Mouse (Mus musculus) limb, embryonic 13.5 days (tissue): Measurements from ENCODE around the gene Ercc6l2. TPM values are rescaled to one million over a fixed set of nuclear protein-coding genes. Genes with fewer than 3 reads are reported as not detected.
"Not testable (repeated sequence)": the region's sequence is repeated elsewhere in the genome, so short reads cannot be mapped to it uniquely, and the experiment has no call there.

Experiments
- ATAC-seq: fragments of 200-750 bp; cut with Nextera tagmentation; 2 replicates; pipeline ENCODE4 v1.8.0; 2017; ENCODE audit warnings: low read depth, moderate number of reproducible peaks, moderate TSS enrichment; ENCODE audit not compliant: low FRiP score
- H3K27ac ChIP-seq: fragments of 300-500 bp; sonication (generic); 2 replicates; pipeline ENCODE4 v1.5.1; 2015; ENCODE audit warnings: inconsistent platforms, mild to moderate bottlenecking, moderate library complexity
- H3K27me3 ChIP-seq: fragments of 300-500 bp; sonication (generic); 2 replicates; pipeline ENCODE4 v1.6.1; 2015; ENCODE audit warnings: mild to moderate bottlenecking, inconsistent platforms
- H3K36me3 ChIP-seq: fragments of 300-500 bp; sonication (generic); 2 replicates; pipeline ENCODE4 v1.6.1; 2015; ENCODE audit warnings: inconsistent platforms, mild to moderate bottlenecking, moderate library complexity
- H3K4me1 ChIP-seq: fragments of 300-500 bp; sonication (generic); 2 replicates; pipeline ENCODE4 v1.6.1; 2015; ENCODE audit warnings: inconsistent platforms
- H3K4me2 ChIP-seq: fragments of 300-500 bp; sonication (generic); replicated peaks from 2 replicates; pipeline ENCODE4 v1.6.1; 2015; ENCODE audit warnings: inconsistent platforms, mild to moderate bottlenecking, moderate library complexity
- H3K4me3 ChIP-seq: fragments of 300-500 bp; sonication (generic); 2 replicates; pipeline ENCODE4 v1.5.1; 2015; ENCODE audit warnings: moderate library complexity, mild to moderate bottlenecking, inconsistent platforms
- H3K9ac ChIP-seq: fragments of 300-500 bp; sonication (generic); 2 replicates; pipeline ENCODE4 v1.6.1; 2015; ENCODE audit warnings: mild to moderate bottlenecking, inconsistent platforms
- H3K9me3 ChIP-seq: fragments of 300-500 bp; sonication (generic); 2 replicates; pipeline ENCODE4 v1.6.1; 2016; ENCODE audit warnings: inconsistent platforms
- WGBS: fragments of 180-500 bp; shearing (Covaris S2); methylation state at CpG from one replicate; pipeline ENCODE4 v1.1.7; 2015; 5-methylcytosine and 5-hydroxymethylcytosine counted together
- polyA plus RNA-seq: library from polyadenylated mRNA; unstranded; fragments of >200 nt; fragmentation: Nextera tagmentation; extraction: Ambion mirVana; gene quantifications from 2 replicates; pipeline ENCODE4 v1.2.1, GENCODE M21; 2015

The Ercc6l2 gene
- polyA plus RNA-seq, 1 experiment from 2014 or later, result 28.1 TPM

DNA sequence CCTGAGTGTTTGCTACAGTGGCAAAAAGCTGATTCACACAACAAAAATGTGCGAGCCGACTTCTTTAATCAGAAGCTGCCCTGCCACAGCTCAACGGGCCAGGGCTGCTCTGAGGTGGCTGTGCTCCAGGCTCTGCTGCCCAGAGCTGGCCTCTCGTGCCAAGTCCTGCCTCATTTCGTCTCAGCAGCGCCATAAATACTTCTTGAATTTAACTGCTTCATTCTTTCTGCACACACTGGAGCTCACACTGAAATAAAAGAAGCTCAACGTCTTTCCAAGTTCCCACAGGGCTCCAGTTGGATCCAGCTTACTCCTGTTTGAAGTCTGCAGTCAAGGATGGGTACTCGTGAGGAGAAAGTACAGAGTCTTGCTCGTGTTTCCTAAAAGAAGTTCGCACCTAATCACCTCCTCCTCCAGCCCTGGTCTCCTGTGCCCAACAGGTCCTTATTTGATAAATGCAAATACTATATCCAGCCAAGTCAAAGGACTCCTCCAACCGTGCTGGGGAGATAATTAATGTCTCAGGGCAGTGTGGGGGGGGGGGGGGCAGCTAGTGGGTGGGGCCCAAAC is 102.2 kb downstream of the Ercc6l2 start:
- H3K4me2 ChIP-seq, result peak overlapping the region; percentile 56
- peak overlapping the region; percentile 97 for H3K27ac ChIP-seq
- peak; percentile 79 for ATAC-seq
- no peaks in the 10 kb centered on the region; the same call in 1 of the 2 replicates for H3K36me3 ChIP-seq
- no peaks in the 10 kb centered on the region for H3K27me3 ChIP-seq
- no peak overlapping the region for H3K9ac ChIP-seq
- 8% methylated on average over 11 of the region's 11 CpGs for WGBS
- no peak overlapping the region for H3K4me3 ChIP-seq
- H3K4me1 ChIP-seq, result peaks cover 62% of the 10 kb centered on the region
- peaks cover 9% of the 10 kb centered on the region; the same call in 1 of the 2 replicates for H3K9me3 ChIP-seq

DNA sequence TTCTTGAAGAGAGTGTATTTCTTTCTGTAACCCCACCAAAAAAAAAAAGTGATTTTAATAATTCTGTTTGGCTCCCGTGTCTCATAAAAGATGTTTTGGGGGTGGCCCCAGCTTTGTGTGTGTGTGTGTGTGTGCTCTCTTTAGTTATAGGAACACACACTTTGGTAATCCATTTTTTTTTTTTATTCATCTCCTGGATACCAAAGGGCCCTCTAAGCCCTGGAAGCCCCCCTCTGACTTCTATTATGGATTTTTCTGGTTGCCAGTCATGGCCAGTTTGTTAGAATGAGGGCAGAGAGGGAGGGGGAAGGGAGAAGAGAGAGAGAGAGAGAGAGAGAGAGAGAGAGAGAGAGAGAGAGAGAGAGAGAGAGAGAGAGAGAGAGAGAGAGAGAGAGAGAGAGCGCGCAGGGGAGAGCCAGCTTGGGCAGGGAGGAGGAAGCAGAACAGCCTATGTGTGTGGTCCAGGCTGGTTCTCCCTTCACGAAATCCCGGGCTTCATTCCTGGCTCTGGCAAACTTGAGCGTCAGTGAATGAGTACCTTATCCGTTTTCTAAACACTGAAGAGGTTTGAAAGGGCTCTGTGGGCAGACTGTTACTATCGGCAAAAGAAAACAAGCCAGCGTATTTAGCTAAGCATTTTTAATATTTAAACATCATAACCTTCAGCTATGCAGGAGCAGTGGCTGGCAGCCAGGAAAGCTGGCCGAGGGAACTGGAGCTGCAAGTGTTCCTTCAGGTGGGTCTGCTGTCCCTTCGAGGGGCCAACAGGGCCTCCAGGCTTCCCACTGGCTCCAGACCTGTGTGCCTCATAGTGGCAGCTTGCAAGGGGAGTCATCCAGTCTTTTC is 103.0 kb downstream of the Ercc6l2 start:
- Histone ChIP-seq H3K4me2 (peak overlapping the region; percentile 56), H3K27me3 (no peaks in the 10 kb centered on the region), H3K9me3 (peaks cover 9% of the 10 kb centered on the region; the same call in 1 of the 2 replicates), H3K9ac (peak overlapping the region; percentile 39; the same call in 1 of the 2 replicates), H3K4me3 (peak overlapping the region; percentile 11; the same call in 1 of the 2 replicates), H3K27ac (peak overlapping the region; percentile 97), H3K4me1 (peaks cover 62% of the 10 kb centered on the region), H3K36me3 (no peaks in the 10 kb centered on the region; the same call in 1 of the 2 replicates)
- WGBS, result 6% methylated on average over 11 of the region's 11 CpGs
- ATAC-seq, result peak; percentile 70

DNA sequence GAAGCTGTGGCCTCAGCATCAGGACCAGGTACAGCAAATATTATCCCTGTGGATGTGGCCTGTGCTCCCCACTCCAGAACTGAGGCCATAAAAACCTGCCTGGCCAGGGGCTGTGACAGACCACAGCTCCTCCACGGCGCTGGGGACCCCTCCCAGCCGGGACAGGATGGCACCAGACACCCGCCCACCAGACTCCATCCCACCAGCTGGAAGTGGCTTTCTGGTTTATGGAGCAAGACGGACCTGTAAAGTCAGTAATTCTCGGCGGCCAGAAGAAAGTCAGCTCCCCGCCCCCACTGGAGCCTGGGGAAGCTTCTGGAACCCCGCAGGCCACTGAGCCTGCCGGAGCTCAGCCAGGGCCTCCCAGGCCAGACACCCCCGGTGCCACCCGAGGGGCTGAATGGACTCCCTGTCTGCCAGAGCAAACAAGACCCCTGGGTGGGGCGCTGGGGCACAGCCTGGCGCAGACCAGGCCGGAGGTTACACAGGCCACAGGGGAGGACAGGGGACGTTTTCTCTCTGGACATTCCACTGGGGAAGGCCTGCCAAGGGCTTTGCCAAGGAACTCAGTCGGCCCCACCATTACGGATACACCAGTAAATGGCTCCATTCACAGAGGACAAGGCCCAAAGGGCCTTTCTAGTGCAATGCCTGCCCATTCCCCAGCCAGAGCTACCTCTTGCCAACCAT is 103.8 kb downstream of the Ercc6l2 start:
- H3K9ac ChIP-seq, result peak overlapping the region; percentile 39; the same call in 1 of the 2 replicates
- H3K4me2 ChIP-seq, result peak overlapping the region; percentile 56
- peaks cover 62% of the 10 kb centered on the region for H3K4me1 ChIP-seq
- H3K36me3 ChIP-seq, result no peaks in the 10 kb centered on the region; the same call in 1 of the 2 replicates
- peaks cover 9% of the 10 kb centered on the region; the same call in 1 of the 2 replicates for H3K9me3 ChIP-seq
- no peaks in the 10 kb centered on the region for H3K27me3 ChIP-seq
- peak overlapping the region; percentile 97 for H3K27ac ChIP-seq
- H3K4me3 ChIP-seq, result peak overlapping the region; percentile 11; the same call in 1 of the 2 replicates
- ATAC-seq, result peak; percentile 64
- WGBS, result 17% methylated on average over 18 of the region's 18 CpGs

DNA sequence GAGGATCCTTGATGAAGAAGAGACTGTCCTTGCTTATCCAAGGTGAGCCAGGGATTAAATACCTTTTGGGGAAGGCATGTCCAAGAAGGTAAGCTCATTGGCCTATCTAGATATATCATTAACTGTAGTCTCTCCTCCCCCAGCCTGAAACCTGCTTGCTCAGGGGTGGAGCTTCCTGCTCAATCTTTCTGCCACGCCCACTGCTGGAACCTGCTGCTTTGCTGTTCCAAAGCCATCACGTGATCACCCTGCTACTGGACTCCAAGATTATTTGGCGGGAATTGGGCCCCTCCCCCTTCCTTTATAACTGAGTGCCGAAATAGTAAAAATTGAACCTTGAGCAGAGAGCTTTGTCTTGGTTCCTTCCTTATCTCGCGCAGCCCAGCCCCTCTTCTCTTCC is 109.0 kb downstream of the Ercc6l2 start:
- H3K4me3 ChIP-seq, H3K4me2 ChIP-seq, H3K27ac ChIP-seq, H3K9me3 ChIP-seq, H3K36me3 ChIP-seq, H3K27me3 ChIP-seq, H3K9ac ChIP-seq, ATAC-seq: not testable (repeated sequence)
- WGBS, result 61% methylated on average over 5 of the region's 6 CpGs
- H3K4me1 ChIP-seq, result peaks cover 30% of the 10 kb centered on the region

DNA sequence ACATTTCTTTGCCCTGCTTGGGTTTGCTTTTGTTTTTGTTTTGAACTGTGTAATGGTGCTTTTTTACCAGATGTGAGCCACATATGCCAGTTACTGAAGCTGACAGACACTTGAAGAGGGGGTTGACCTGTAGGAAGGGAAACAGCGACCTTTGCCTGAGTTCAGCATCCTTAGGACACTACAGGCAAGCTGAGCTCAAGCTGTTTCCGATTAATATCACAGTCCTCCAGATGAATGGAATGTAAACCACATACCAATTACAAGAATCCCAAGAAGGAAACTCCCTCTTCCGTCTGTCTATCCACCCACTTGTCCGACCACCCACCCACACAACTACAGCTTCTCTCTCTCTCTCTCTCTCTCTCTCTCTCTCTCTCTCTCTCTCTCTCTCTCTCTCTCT is 112.3 kb downstream of the Ercc6l2 start:
- Histone ChIP-seq H3K27me3 (no peaks in the 10 kb centered on the region), H3K4me1 (peaks cover 23% of the 10 kb centered on the region), H3K27ac (no peak overlapping the region), H3K4me2 (no peak overlapping the region), H3K4me3 (no peak overlapping the region), H3K9me3 (no peaks in the 10 kb centered on the region), H3K36me3 (no peaks in the 10 kb centered on the region), H3K9ac (no peak overlapping the region)
- whole genome bisulfite sequencing, result 28% methylated on average over 4 of the region's 4 CpGs
- no peak for ATAC-seq

DNA sequence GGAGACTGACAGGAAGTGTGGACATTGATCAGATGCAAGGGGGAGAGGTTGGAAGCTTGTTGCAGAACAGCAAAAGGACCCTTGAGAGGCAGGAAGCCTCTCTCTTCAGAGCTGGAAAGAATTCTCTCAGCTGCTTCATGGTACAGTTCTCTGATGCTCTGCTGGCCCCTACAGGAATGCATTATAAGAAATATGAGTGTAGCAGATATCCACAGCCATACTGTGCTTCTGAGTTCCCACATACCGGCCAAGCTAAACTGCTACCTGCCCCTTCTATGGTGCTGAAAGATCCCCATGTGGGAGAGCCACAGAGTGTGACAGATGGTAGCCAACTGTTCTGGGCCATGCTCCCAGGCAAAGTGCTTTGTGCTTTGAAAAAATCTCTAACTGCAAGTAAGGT is 114.3 kb downstream of the Ercc6l2 start:
- Histone ChIP-seq H3K27me3 (no peaks in the 10 kb centered on the region), H3K4me2 (no peak overlapping the region), H3K36me3 (no peaks in the 10 kb centered on the region), H3K9me3 (no peaks in the 10 kb centered on the region), H3K27ac (no peak overlapping the region), H3K9ac (no peak overlapping the region), H3K4me1 (peaks cover 23% of the 10 kb centered on the region), H3K4me3 (no peak overlapping the region)
- 24% methylated on average over 1 of the region's 1 CpGs for WGBS
- ATAC-seq, result peak; percentile 81

DNA sequence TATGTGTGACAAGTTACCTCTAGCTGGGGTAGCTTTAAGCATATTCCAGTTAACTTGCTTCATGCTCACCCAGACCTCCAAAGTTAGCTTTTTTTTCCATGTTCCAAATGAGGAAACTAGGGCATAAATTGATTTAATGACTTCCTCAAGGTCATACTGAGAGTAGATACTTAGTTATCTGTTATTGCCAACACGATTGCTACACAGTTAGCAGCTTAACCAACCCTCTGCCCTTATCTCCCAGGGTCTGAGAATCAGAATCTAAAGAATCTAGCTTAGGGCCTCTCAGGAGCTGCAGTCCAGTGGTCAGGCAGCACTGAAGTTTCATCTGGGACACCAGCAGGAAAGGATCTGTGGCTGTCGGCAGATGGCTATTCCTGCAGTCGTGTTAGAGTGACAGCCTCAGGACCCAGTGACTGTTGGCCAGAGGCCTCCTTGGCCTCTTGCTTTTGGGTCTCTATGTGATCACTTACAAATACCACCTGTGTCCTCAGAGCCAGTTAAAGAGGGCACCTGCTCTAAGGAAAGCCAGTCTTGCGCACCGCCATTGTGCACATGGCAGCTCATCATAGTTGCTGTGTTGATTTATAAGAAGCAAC is 115.0 kb downstream of the Ercc6l2 start:
- no peak overlapping the region for H3K4me2 ChIP-seq
- H3K36me3 ChIP-seq, result no peaks in the 10 kb centered on the region
- ATAC-seq, result no peak
- 61% methylated on average over 5 of the region's 5 CpGs for WGBS
- H3K4me1 ChIP-seq, result peaks cover 23% of the 10 kb centered on the region
- no peak overlapping the region for H3K27ac ChIP-seq
- no peak overlapping the region for H3K9ac ChIP-seq
- no peaks in the 10 kb centered on the region for H3K27me3 ChIP-seq
- no peak overlapping the region for H3K4me3 ChIP-seq
- H3K9me3 ChIP-seq, result no peaks in the 10 kb centered on the region

DNA sequence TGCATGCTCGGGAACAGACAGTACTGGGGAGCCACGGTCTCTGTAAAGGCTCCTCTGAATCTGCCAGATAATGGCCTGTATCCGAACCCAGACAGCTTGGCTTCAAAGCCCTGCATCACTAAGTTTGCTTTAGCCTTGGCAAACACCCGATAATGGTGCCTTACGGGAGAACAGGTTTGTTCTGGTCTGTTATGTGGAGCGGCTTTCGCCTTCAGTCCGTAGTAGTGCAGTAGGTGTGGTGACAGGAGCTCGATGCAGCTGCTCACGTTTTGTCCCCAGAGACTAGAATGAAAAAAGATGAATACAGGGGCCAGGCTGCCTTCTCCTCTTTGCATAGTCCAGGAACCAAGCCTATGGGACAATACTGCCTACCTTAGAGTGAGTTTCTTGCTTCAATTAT is 115.5 kb downstream of the Ercc6l2 start:
- Histone ChIP-seq H3K27ac (no peak overlapping the region), H3K4me1 (peaks cover 23% of the 10 kb centered on the region), H3K4me2 (no peak overlapping the region), H3K9ac (no peak overlapping the region), H3K9me3 (no peaks in the 10 kb centered on the region), H3K36me3 (no peaks in the 10 kb centered on the region), H3K27me3 (no peaks in the 10 kb centered on the region), H3K4me3 (no peak overlapping the region)
- no peak for ATAC-seq
- WGBS, result 79% methylated on average over 10 of the region's 10 CpGs

DNA sequence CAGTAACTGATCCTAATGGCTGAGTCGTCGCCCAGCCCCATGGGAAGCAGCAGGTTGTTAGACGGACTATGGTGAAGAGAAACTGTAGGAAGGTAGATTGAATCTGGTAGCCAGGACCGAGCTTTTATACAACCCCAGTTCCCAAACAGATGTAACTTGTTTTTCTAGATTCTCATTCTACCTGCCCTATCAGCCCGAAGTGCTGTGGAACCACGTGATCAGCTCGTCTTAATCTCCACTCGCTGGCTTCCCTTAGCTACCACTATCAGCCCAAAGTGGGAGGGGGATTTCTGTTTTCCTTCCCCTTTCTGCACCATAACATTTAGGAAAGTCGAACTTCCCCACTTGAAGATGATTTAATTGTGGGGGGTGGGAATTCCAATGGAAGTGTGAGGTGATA is 121.3 kb downstream of the Ercc6l2 start:
- H3K36me3 ChIP-seq, result no peaks in the 10 kb centered on the region
- no peak overlapping the region for H3K9ac ChIP-seq
- no peak overlapping the region for H3K27ac ChIP-seq
- 84% methylated on average over 9 of the region's 9 CpGs for WGBS
- H3K27me3 ChIP-seq, result no peaks in the 10 kb centered on the region
- no peak overlapping the region for H3K4me3 ChIP-seq
- peaks cover 38% of the 10 kb centered on the region for H3K4me1 ChIP-seq
- H3K9me3 ChIP-seq, result no peaks in the 10 kb centered on the region
- no peak overlapping the region for H3K4me2 ChIP-seq
- ATAC-seq, result no peak

DNA sequence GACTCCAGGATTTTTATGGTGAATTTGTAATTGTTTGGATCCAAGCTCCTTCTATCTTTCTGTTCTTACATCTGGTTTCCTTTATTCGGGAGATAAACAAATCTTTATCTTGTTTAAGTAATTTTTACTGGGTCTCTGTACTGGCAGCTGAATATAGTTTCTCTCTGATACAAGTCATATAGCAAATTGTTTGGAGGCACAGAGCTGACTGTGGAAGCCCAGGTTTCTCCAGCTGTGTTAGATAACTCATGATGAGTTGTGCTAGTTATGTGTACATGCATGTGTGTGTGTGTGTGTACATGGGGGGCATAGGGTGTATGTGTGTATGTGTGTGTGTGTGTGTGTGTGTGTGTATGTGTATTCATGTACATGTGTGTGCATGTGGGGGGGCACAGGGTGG is 125.2 kb downstream of the Ercc6l2 start:
- no peaks in the 10 kb centered on the region for H3K36me3 ChIP-seq
- peaks cover 50% of the 10 kb centered on the region for H3K4me1 ChIP-seq
- no peak overlapping the region for H3K4me3 ChIP-seq
- H3K9ac ChIP-seq, result no peak overlapping the region
- no peaks in the 10 kb centered on the region for H3K9me3 ChIP-seq
- no peak overlapping the region for H3K4me2 ChIP-seq
- no peak overlapping the region for H3K27ac ChIP-seq
- 68% methylated on average over 1 of the region's 1 CpGs for WGBS
- no peak for ATAC-seq
- H3K27me3 ChIP-seq, result no peaks in the 10 kb centered on the region

DNA sequence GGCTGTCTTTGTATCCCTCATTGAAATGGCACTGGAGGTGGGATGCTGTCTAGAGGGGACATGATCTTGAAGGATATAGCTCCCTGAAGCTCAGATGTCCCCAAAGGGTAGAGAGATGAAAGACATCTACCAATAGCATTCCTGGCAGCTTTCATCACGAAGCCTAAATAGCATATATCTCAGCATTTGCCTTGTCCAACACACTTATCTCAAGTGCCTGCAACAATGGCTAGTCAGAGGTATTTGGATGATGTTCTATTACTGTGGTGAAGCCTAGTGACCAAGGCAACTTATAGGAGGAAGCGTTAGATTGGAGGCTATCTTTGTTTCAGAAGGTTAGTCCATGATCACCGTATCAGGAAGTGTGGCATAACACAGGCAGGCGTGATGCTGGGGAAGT is 126.1 kb downstream of the Ercc6l2 start:
- no peak overlapping the region for H3K4me2 ChIP-seq
- no peaks in the 10 kb centered on the region for H3K9me3 ChIP-seq
- H3K9ac ChIP-seq, result no peak overlapping the region
- peaks cover 48% of the 10 kb centered on the region for H3K4me1 ChIP-seq
- no peaks in the 10 kb centered on the region for H3K36me3 ChIP-seq
- 94% methylated on average over 4 of the region's 4 CpGs for WGBS
- no peaks in the 10 kb centered on the region for H3K27me3 ChIP-seq
- no peak overlapping the region for H3K4me3 ChIP-seq
- no peak overlapping the region for H3K27ac ChIP-seq
- no peak for ATAC-seq

DNA sequence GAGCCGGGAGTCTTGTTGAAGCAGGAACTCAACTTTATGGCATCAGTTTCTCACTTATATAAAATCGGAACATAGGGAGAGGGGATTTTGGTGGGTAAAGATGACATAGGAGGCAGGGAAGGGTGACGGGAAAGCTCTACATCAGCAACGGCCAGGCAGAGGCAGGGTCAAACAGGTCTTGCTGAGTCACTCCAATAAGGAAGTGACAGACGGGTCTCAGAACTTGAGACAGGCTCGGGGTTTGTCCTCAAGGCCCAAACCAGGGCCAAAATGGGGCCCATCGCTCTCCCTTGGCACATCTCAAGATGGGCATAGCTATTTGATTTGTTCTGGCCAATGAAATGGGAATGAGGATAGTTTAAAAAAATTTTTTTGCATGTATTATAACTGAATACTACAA is 128.6 kb downstream of the Ercc6l2 start:
- H3K4me1 ChIP-seq, result peaks cover 26% of the 10 kb centered on the region
- WGBS, result 78% methylated on average over 7 of the region's 7 CpGs
- no peaks in the 10 kb centered on the region for H3K9me3 ChIP-seq
- H3K4me3 ChIP-seq, result no peak overlapping the region
- H3K27me3 ChIP-seq, result no peaks in the 10 kb centered on the region
- H3K4me2 ChIP-seq, result no peak overlapping the region
- H3K36me3 ChIP-seq, result no peaks in the 10 kb centered on the region
- H3K27ac ChIP-seq, result no peak overlapping the region
- no peak overlapping the region for H3K9ac ChIP-seq
- ATAC-seq, result no peak
